Mouse (Mus musculus): Measurements from ENCODE around the gene Cfap97d1. TPM values are rescaled to one million over a fixed set of nuclear protein-coding genes. Genes with fewer than 3 reads are reported as not detected.

Gene Cfap97d1
- polyA plus RNA-seq, 1 experiment: not detected

DNA sequence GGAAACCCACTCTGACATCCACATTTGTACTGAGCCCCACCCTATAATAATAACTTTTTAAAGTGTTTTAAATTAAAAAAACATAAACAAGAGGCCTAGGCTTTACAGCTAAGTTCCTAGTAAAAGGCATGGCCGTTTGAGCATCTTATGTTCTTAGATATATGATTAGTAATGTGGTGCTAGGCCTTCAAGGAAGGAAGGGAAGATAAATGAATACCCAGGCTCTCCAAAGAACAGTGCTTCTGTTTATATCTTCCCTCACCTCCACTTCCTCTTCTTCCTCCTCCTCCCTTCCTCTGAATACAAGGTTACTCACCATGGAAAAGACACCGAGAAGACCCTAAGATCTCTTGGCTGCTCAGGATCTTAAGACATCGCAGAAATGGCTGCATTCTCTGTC is 7.7 kb downstream of the Cfap97d1 start:
- DNase-seq (ENCODE audit: low read depth): no peak
- TF ChIP-seq CTCF (IDR thresholded peaks at IDR 0.05; ENCODE audit: borderline replicate concordance, extremely low read depth, insufficient read depth, insufficient read length) (no peak), POLR2A (IDR thresholded peaks at IDR 0.05; ENCODE audit: borderline replicate concordance, extremely low read depth, insufficient read depth, insufficient read length, poor library complexity, severe bottlenecking) (no peak)

DNA sequence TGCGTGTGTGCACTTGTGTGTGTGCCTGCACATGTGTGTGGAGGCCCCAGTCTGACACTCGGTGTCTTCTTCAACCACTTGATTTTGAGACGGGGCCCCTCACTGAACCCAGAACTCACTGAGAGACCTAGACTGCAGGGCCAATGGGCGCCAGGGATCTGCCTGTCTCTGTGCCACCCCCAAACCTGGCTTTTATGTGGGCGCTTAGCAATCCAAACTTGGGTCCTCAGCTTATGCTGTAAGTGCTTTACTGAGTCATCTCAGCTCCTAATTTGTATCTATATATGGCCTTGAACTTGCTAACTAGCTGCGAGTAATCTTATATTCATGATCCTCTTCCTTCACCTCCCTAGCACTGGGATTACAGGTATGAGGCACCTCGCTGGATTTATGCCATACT is 8.3 kb downstream of the Cfap97d1 start:
- DNase-seq (ENCODE audit: low read depth): no peak
- TF ChIP-seq CTCF (IDR thresholded peaks at IDR 0.05; ENCODE audit: borderline replicate concordance, extremely low read depth, insufficient read depth, insufficient read length): no peak
- TF ChIP-seq POLR2A (IDR thresholded peaks at IDR 0.05; ENCODE audit: borderline replicate concordance, extremely low read depth, insufficient read depth, insufficient read length, poor library complexity, severe bottlenecking): no peak

DNA sequence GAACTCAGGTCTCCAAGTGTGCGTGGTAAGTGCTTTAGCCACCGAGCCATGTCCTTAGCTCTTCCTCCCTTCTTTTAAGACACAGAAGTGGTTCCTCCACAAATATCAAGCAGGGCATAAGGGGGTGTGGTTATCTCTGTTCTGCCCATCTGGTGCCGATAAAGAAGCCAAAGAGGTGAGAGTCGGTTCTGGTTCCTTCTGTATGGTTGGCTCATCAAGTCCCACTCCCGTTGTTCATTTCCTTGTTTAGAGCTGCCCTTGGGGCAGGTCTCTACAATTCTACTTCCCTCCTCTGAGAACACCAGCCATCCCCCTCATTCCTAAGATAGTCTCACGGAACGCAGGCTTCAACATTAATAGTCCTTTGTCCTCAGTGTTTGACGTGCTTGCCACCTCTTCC is 10.0 kb downstream of the Cfap97d1 start:
- TF ChIP-seq CTCF (IDR thresholded peaks at IDR 0.05; ENCODE audit: borderline replicate concordance, extremely low read depth, insufficient read depth, insufficient read length): no peak
- no peak for TF ChIP-seq POLR2A (IDR thresholded peaks at IDR 0.05; ENCODE audit: borderline replicate concordance, extremely low read depth, insufficient read depth, insufficient read length, poor library complexity, severe bottlenecking)
- DNase-seq (ENCODE audit: low read depth): no peak

DNA sequence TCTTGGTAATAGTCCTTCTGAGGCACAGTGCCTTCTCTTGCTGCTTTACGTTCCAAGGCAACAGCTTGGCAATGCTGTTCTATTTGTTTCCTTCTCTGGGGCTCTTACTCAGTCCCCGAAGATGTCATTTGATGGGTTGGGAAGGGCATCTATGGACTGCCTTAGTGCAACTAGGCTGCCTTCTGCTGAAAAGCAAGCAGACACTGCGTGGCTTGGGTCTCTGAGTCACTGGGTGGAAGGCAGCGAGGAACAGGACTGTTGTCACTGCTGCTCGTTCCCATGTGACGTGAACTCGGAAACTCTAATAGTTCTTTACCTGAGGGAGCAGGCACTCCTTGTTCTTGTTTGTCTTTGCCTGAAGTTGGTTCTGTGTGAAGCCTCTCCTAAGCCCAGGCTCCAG is 11.9 kb downstream of the Cfap97d1 start:
- TF ChIP-seq CTCF (IDR thresholded peaks at IDR 0.05; ENCODE audit: borderline replicate concordance, extremely low read depth, insufficient read depth, insufficient read length) (no peak), POLR2A (IDR thresholded peaks at IDR 0.05; ENCODE audit: borderline replicate concordance, extremely low read depth, insufficient read depth, insufficient read length, poor library complexity, severe bottlenecking) (no peak)
- no peak for DNase-seq (ENCODE audit: low read depth)

DNA sequence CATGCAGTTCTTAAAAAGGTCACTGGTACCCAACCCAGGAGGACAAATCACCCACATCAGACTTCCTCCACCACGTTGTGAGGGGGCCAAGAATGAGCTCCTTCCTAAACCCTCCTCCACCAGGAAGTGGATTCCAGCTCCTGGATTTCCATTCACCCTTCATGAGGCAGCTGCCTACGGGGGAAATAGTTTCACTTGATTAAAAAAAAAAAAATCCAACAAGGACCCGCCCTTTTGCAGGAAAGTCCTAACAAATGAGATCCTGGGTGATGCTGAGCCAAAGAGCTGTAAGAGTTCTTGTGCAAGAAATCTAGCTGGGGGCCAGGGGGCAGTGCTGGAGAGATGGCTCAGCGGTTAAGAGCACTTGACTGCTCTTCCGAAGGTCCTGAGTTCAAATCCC is 14.2 kb downstream of the Cfap97d1 start:
- TF ChIP-seq POLR2A (IDR thresholded peaks at IDR 0.05; ENCODE audit: borderline replicate concordance, extremely low read depth, insufficient read depth, insufficient read length, poor library complexity, severe bottlenecking) (no peak), CTCF (IDR thresholded peaks at IDR 0.05; ENCODE audit: borderline replicate concordance, extremely low read depth, insufficient read depth, insufficient read length) (no peak)
- no peak for DNase-seq (ENCODE audit: low read depth)

DNA sequence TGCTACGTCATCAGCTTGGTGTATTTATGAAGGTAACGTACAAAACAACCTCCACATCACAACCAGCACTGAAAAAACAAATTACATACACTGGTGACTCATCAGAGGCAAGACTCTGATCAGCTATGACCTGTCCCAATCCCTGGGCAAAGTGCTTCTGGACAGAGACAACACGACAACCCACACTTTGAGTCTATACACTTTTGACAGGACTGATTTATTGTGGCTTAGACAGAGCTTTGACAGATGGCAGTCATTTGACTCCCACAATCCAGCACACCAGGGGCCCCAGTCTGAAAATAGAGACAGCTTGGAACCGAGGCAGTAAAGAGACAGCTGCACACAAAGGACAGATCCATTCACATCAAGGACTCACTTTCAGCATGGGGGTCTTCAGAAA is 15.4 kb downstream of the Cfap97d1 start:
- DNase-seq (ENCODE audit: low read depth): no peak
- no peak for TF ChIP-seq POLR2A (IDR thresholded peaks at IDR 0.05; ENCODE audit: borderline replicate concordance, extremely low read depth, insufficient read depth, insufficient read length, poor library complexity, severe bottlenecking)

DNA sequence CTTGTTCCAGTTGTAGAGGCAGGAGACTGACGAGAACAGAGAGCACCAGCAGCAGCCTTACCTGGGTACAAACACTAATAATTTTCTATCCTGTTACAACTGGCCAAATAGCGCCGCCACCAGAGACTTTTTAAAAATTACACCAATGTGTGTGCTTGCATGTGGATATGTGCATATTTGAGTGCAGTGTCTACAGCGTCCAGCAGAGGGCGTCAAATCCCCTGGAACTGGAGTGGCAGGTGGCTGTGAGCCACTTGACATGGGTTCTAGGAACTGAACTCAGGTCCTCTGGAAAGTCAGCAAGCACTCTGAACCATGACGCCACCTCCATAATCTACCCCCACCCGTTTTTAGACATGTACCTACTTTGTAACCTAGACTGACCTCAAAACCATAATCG is 20.2 kb downstream of the Cfap97d1 start:
- DNase-seq (ENCODE audit: low read depth): no peak
- peak; percentile 53 for TF ChIP-seq CTCF (IDR thresholded peaks at IDR 0.05; ENCODE audit: borderline replicate concordance, extremely low read depth, insufficient read depth, insufficient read length)
- no peak for TF ChIP-seq POLR2A (IDR thresholded peaks at IDR 0.05; ENCODE audit: borderline replicate concordance, extremely low read depth, insufficient read depth, insufficient read length, poor library complexity, severe bottlenecking)

DNA sequence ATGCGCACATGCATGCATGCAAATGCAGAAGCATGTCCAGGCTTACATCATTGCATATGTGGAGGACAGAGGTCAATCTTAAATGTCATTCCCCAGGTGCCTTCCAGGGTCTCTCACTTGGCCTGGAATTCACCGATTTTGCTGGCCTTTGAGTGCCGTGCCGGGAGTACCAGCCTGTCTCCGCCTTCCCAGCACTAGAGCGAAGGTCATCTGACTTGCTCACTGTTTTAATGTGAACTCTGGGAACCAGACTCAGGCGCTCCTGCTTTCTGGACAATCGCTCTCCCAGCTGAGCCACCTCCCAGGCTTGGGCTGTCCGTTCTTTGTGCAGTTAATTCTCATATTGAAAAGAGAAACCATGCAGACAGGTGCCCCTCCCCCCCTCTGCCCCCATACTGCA is 22.2 kb downstream of the Cfap97d1 start:
- TF ChIP-seq CTCF (IDR thresholded peaks at IDR 0.05; ENCODE audit: borderline replicate concordance, extremely low read depth, insufficient read depth, insufficient read length) (no peak), POLR2A (IDR thresholded peaks at IDR 0.05; ENCODE audit: borderline replicate concordance, extremely low read depth, insufficient read depth, insufficient read length, poor library complexity, severe bottlenecking) (no peak)
- DNase-seq (ENCODE audit: low read depth): peak; percentile 53

DNA sequence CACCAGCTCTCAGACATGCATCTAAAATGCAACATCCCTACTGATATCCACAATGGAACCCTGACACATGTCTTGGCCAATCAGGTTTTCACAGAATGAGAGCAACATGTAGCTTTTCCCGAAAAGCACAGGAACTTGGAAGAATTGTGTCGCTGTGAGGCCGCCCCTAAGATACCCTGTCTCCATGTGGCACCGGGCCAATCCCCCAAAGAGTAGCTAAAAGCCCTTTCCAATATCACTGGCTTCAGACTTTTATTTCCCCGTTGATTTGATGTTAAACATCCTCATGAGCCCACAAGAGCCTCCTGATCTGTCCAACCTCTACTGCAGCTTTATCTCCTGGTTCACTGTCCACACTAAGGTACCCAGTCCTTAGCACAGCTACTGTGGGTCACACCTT is 22.6 kb downstream of the Cfap97d1 start:
- no peak for DNase-seq (ENCODE audit: low read depth)
- no peak for TF ChIP-seq POLR2A (IDR thresholded peaks at IDR 0.05; ENCODE audit: borderline replicate concordance, extremely low read depth, insufficient read depth, insufficient read length, poor library complexity, severe bottlenecking)
- no peak for TF ChIP-seq CTCF (IDR thresholded peaks at IDR 0.05; ENCODE audit: borderline replicate concordance, extremely low read depth, insufficient read depth, insufficient read length)

DNA sequence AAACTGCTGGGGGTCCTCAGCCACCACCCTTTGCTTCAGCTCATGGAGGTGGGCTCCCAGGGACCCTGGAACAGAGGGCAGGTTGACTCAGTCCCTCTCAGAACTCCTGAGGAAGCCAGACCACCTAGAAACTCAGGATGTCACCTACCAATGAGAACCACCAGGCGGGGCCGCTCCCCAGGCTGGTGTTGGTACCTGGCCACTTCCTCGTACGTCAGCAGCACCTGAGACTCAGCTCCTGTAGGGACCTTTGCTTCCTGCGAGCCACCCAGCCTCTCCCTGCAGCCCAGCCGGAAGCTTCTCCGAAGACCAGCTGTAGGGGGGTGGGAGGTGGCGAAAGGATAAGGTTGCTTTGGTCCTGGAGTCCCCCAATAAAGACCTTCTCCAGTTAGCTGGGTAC is 24.3 kb downstream of the Cfap97d1 start:
- TF ChIP-seq POLR2A (IDR thresholded peaks at IDR 0.05; ENCODE audit: borderline replicate concordance, extremely low read depth, insufficient read depth, insufficient read length, poor library complexity, severe bottlenecking) (no peak), CTCF (IDR thresholded peaks at IDR 0.05; ENCODE audit: borderline replicate concordance, extremely low read depth, insufficient read depth, insufficient read length) (no peak)
- no peak for DNase-seq (ENCODE audit: low read depth)

DNA sequence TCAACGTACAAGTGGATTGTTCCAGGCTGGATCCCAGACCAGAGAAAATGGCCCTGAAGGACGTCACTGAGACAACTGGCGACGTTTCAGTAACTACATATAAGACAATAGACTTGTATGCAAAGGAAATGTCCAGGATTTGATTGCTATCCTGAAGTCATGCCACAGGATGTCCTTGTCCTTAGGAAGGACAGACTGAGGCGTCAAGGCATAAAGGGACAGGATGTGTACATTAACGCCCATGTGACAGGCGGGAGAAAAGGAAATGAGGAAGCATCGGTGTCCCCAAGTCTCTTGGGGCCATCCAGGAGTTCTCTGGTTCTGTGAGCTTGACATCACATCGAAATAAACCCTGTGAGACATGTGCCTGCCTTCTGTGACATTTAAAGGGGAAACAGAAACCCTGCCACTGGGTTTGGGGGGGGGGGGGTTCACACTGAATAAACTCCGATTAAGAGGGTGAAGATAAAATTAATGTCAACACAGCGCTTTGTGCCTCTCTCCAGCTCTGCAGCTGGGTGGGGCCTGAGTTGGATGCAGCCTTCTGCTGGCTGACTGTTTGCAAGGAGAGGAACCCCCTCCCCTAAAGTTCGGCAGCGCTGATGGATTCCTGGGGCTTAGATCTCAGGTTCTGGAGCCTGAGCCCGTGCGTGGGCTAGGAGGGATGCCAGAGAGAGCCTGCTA is 25.0 kb downstream of the Cfap97d1 start:
- TF ChIP-seq CTCF (IDR thresholded peaks at IDR 0.05; ENCODE audit: borderline replicate concordance, extremely low read depth, insufficient read depth, insufficient read length) (no peak), POLR2A (IDR thresholded peaks at IDR 0.05; ENCODE audit: borderline replicate concordance, extremely low read depth, insufficient read depth, insufficient read length, poor library complexity, severe bottlenecking) (no peak)
- no peak for DNase-seq (ENCODE audit: low read depth)

DNA sequence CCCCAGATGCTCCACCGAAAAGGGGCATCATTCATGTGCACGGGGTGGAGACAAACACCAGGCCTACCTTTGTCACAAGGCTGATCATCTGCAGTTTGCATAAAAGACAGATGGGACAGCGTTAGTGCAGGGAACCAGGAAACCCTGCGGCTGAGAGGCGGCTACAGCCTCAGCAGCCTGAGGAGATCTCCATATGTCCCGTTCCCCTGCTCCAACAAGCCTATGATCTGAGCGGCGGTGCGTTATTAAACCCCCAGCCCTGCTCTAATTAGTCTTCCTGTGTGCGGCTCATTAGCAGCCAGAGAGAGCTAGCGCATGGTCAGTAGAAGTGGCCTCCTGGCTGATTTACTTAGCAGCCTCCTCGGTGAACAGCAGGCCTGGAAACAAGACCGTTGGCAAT is 26.1 kb downstream of the Cfap97d1 start:
- DNase-seq (ENCODE audit: low read depth): peak; percentile 94
- TF ChIP-seq CTCF (IDR thresholded peaks at IDR 0.05; ENCODE audit: borderline replicate concordance, extremely low read depth, insufficient read depth, insufficient read length): no peak
- TF ChIP-seq POLR2A (IDR thresholded peaks at IDR 0.05; ENCODE audit: borderline replicate concordance, extremely low read depth, insufficient read depth, insufficient read length, poor library complexity, severe bottlenecking): no peak
